Mouse (Mus musculus) liver, embryonic 14.5 days (tissue): ENCODE results near the gene 1810043G02Rik.

Experiments used
- CTCF ChIP-seq: IDR thresholded peaks from 2 replicates; pipeline ENCODE4 v1.5.1; 2016; ENCODE audit warnings: antibody characterized with exemption, low read depth, control low read depth
- EP300 ChIP-seq: IDR thresholded peaks from 2 replicates; pipeline ENCODE4 v1.6.1; 2016; ENCODE audit warnings: antibody characterized with exemption, low read depth

- TF ChIP-seq CTCF (no peak), EP300 (no peak)
These were observed 2.7 kb upstream of the 1810043G02Rik start for GRCm38 (mm10) chr10:77975653-77976052.
